7 mouse cellular contexts compared by ENCODE assay signal in genomic region chr11:100711783-100712615, GRCm38 (mm10). TPM values are rescaled to one million over a fixed set of nuclear protein-coding genes. Genes with fewer than 3 reads are reported as not detected.
DNase-seq lines count a peak whose midpoint lies in the region; ATAC-seq and TF ChIP-seq lines count a peak whose summit lies in the region.

Gene Kat2a (minus strand): TSS chr11:100712465.

- DNase-seq in adipocyte (ENCODE audit: low spot score) = peak; percentile 86
- peak; percentile 70 to 86 for DNase-seq in cerebellum, postnatal 4 days (ENCODE audit: low spot score in 2 of 2)
- DNase-seq in gastrocnemius, adult 8-10 months (ENCODE audit: low spot score in 2 of 2) = peak; percentile 59 to 80
- peak; percentile 95 for DNase-seq in hindbrain, postnatal 0 days (ENCODE audit: low spot score)
- peak; percentile 80 to 92 for DNase-seq in left cerebral cortex, postnatal 10 days (ENCODE audit: extremely low spot score in 1 of 2, low spot score in 2 of 2)
- peak; percentile 82 for DNase-seq in right cerebral cortex, postnatal 4 days

- H3K4me2 ChIP-seq in hindbrain, postnatal 0 days (ENCODE audit: low read depth, low read length) = peak within 1 kb of the TSS; percentile 83

- no peaks in the 10 kb centered on the region for H3K9me3 ChIP-seq in hindbrain, postnatal 0 days (ENCODE audit: low read length)

- no peaks in the 10 kb centered on the region for H3K27me3 ChIP-seq in hindbrain, postnatal 0 days (ENCODE audit: insufficient read depth, low read length)

- peak; percentile 92 for ATAC-seq in hindbrain, postnatal 0 days
- ATAC-seq in megakaryocyte progenitor cell, adult 5-6 weeks (replicated peaks; ENCODE audit: poor library complexity) = peak; percentile 63

- 2% methylated on average over 46 of the region's 48 CpGs for WGBS in hindbrain, postnatal 0 days

- H3K27ac ChIP-seq in hindbrain, postnatal 0 days = peak within 1 kb of the TSS; percentile 79

- H3K9ac ChIP-seq in hindbrain, postnatal 0 days (replicated peaks; ENCODE audit: low read length) = peak within 1 kb of the TSS; percentile 92

- peaks cover 6% of the 10 kb centered on the region; the same call in 1 of the 2 replicates for H3K4me1 ChIP-seq in hindbrain, postnatal 0 days (ENCODE audit: insufficient read depth, low read length)

- peak within 1 kb of the TSS; percentile 99 for H3K4me3 ChIP-seq in hindbrain, postnatal 0 days (ENCODE audit: low read length)

- intact Hi-C loops in left cerebral cortex, postnatal 10 days (cut with DNase I) = loop anchor here (5.0 kb wide), 1 partner anchor 245 kb away; no protein-coding TSS in a partner anchor

- H3K36me3 ChIP-seq in hindbrain, postnatal 0 days (ENCODE audit: insufficient read depth, low read length) = peaks cover 43% of the 10 kb centered on the region

- no peak for TF ChIP-seq CTCF in hindbrain, postnatal 0 days (IDR thresholded peaks at IDR 0.05; ENCODE audit: low read depth)

RNA-seq across cellular contexts. Expression of gene Kat2a, which starts in this region (rescaled TPM):
- total RNA-seq in gastrocnemius, adult 8-10 months (2022) = 10 to 100 TPM in 2 of 4 experiments, 1 to 10 TPM in 2; 9.0 to 11.1 (median 10.1) TPM
- 62.6 and 63.3 TPM in 2 replicates for total RNA-seq in hindbrain, postnatal 0 days (2014; rRNA removed)
- polyA plus RNA-seq in hindbrain, postnatal 0 days (2015; fragmentation: Nextera tagmentation; extraction: Ambion mirVana) = 56.0 and 61.7 TPM in 2 replicates
- total RNA-seq in left cerebral cortex, postnatal 10 days (2021) = 10 to 100 TPM; 68.3 to 68.6 TPM
- 31.7 and 40.1 TPM in 2 replicates for total RNA-seq in megakaryocyte progenitor cell, adult 5-6 weeks (2015)
- total RNA-seq in megakaryocyte progenitor cell, adult 5-6 weeks (2017) = 28.9 and 30.4 TPM in 2 replicates

Comparison
In these comparisons a context has a peak if more than half of its experiments do, and no peak if none do; other contexts are left out.
1. Peak in every context shown above with its lines: DNase-seq, ATAC-seq, H3K4me3 ChIP-seq and H3K27ac ChIP-seq.